Mouse (Mus musculus): ENCODE measurements around the gene Zfp54.

GRCm38 (mm10) chr17:21383391-21384056 lies 39.5 kb upstream of the Zfp54 start, which contains the start of gene Zfp677:
- TF ChIP-seq CTCF (IDR thresholded peaks at IDR 0.05; ENCODE audit: insufficient read depth, low read depth, low read length) (peak; percentile 39; the same call in 1 of the 2 replicates), POLR2A (IDR thresholded peaks at IDR 0.05; ENCODE audit: insufficient read depth, low read depth, low read length) (no peak)
